Mouse (Mus musculus) heart, embryonic 11.5 days (tissue): ENCODE measurements around the gene Gabarapl2. TPM values are rescaled to one million over a fixed set of nuclear protein-coding genes. Genes with fewer than 3 reads are reported as not detected.

Experiments
- ATAC-seq: fragments of 200-750 bp; cut with Nextera tagmentation; replicated peaks from 2 replicates; pipeline ENCODE4 v1.8.0; 2017; ENCODE audit warnings: moderate library complexity; ENCODE audit not compliant: insufficient number of reproducible peaks, low FRiP score, low TSS enrichment
- H3K27ac ChIP-seq: fragments of 300-500 bp; sonication (generic); 2 replicates; pipeline ENCODE4 v1.5.1; 2014; ENCODE audit warnings: mild to moderate bottlenecking, low read depth, low read length
- H3K27me3 ChIP-seq: fragments of 300-500 bp; sonication (generic); 2 replicates; pipeline ENCODE4 v1.6.1; 2014; ENCODE audit warnings: mild to moderate bottlenecking, low read length, mixed read lengths; ENCODE audit not compliant: control insufficient read depth, insufficient read depth
- H3K36me3 ChIP-seq: fragments of 300-500 bp; sonication (generic); 2 replicates; pipeline ENCODE4 v1.6.1; 2014; ENCODE audit warnings: mild to moderate bottlenecking, low read length, moderate library complexity, mixed read lengths; ENCODE audit not compliant: control insufficient read depth, insufficient read depth
- H3K4me1 ChIP-seq: fragments of 300-500 bp; sonication (generic); 2 replicates; pipeline ENCODE4 v1.6.1; 2014; ENCODE audit warnings: low read length; ENCODE audit not compliant: control insufficient read depth, insufficient read depth
- H3K4me2 ChIP-seq: fragments of 300-500 bp; sonication (generic); 2 replicates; pipeline ENCODE4 v1.6.1; 2014; ENCODE audit warnings: mild to moderate bottlenecking, moderate library complexity
- H3K4me3 ChIP-seq: fragments of 300-500 bp; sonication (generic); 2 replicates; pipeline ENCODE4 v1.5.1; 2014; ENCODE audit warnings: low read depth, low read length
- H3K9ac ChIP-seq: fragments of 300-500 bp; sonication (generic); 2 replicates; pipeline ENCODE4 v1.6.1; 2014; ENCODE audit warnings: mild to moderate bottlenecking, low read depth, low read length, moderate library complexity
- H3K9me3 ChIP-seq: fragments of 300-500 bp; sonication (generic); replicated peaks from 2 replicates; pipeline ENCODE4 v1.6.1; 2016; ENCODE audit warnings: low read length; ENCODE audit not compliant: control insufficient read depth
- WGBS: fragments of 180-500 bp; shearing (Covaris S2); extraction: QIAGEN DNeasy Blood & Tissue Kit; methylation state at CpG from one replicate; pipeline ENCODE4 v1.1.7; 2014; ENCODE audit not compliant: insufficient replicate concordance; 5-methylcytosine and 5-hydroxymethylcytosine counted together
- polyA plus RNA-seq: library from polyadenylated mRNA; unstranded; fragments of >200 nt; fragmentation: Nextera tagmentation; extraction: Ambion mirVana; gene quantifications from 2 replicates; pipeline ENCODE4 v1.2.1, GENCODE M21; 2014

The Gabarapl2 gene
- polyA plus RNA-seq, 1 experiment from 2014 or later, result 177 TPM

DNA sequence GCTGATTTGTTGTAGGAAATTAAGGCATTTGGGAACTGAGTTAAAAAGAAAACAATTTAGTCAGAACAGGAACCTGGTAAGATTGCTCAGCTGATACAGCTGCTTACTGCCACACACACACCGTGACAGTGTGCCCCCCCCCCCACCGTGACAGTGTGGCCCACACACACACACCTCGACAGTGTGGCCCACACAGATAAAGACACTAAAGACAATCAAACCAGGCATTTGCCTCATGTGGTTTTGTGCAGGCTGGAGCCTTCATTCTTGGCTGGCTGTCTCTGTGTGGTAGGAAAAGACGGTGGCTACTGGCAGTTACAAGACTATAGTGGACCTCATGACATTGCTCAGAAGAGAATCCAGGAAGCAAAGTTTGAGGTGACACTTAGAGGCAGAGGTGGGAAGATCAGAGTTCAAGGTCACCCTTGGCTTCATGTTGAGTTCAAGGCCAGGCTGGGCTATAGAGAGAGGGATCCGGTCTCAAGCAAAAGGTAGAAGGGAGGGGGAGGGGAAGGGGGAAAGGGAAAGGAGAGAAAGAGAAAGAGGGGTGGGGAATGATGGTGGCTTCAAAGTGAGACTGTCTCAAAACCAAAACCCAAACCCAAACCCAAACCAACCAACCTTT is 26.9 kb downstream of the Gabarapl2 start:
- no peak for ATAC-seq
- no peak overlapping the region for H3K27ac ChIP-seq
- H3K9ac ChIP-seq, result no peak overlapping the region
- WGBS, result 63% methylated on average over 5 of the region's 5 CpGs
- H3K27me3 ChIP-seq, result no peaks in the 10 kb centered on the region
- no peaks in the 10 kb centered on the region for H3K9me3 ChIP-seq
- peaks cover 10% of the 10 kb centered on the region for H3K4me1 ChIP-seq
- peaks cover 4% of the 10 kb centered on the region for H3K36me3 ChIP-seq
- H3K4me2 ChIP-seq, result no peak overlapping the region
- no peak overlapping the region for H3K4me3 ChIP-seq

- Histone ChIP-seq H3K9ac (no peak overlapping the region), H3K27ac (no peak overlapping the region), H3K27me3 (no peaks in the 10 kb centered on the region), H3K9me3 (no peaks in the 10 kb centered on the region), H3K4me2 (no peak overlapping the region), H3K36me3 (peaks cover 4% of the 10 kb centered on the region), H3K4me3 (no peak overlapping the region), H3K4me1 (no peaks in the 10 kb centered on the region)
- WGBS, result 85% methylated on average over 10 of the region's 10 CpGs
- ATAC-seq, result no peak
Observed at GRCm38 (mm10) chr8:111968541-111968940, 28.0 kb downstream of the Gabarapl2 start.

DNA sequence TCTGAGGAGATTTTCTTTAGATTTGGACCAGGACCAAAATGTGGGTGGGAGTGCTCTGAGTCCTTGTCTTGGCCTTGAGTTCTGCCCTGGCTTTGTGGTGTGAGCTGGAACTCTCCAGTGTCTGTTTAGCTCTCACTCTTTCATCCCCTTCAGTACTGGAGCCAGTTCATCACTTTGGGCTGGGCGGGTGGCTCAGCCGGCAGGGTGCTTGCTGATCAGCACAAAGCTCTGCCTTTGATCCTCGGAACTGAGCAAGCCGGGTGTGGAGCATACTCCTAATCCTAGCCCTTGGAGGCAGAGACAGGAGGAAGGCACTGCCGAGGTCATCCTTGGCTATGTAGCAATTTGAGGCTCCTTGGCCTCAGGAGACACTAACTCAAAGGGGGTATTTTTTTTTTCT is 28.5 kb downstream of the Gabarapl2 start:
- no peak overlapping the region for H3K27ac ChIP-seq
- 52% methylated on average over 5 of the region's 5 CpGs for WGBS
- no peak overlapping the region for H3K4me2 ChIP-seq
- no peak overlapping the region for H3K4me3 ChIP-seq
- peaks cover 5% of the 10 kb centered on the region for H3K36me3 ChIP-seq
- ATAC-seq, result no peak
- H3K4me1 ChIP-seq, result no peaks in the 10 kb centered on the region
- no peak overlapping the region for H3K9ac ChIP-seq
- no peaks in the 10 kb centered on the region for H3K9me3 ChIP-seq
- no peaks in the 10 kb centered on the region for H3K27me3 ChIP-seq

DNA sequence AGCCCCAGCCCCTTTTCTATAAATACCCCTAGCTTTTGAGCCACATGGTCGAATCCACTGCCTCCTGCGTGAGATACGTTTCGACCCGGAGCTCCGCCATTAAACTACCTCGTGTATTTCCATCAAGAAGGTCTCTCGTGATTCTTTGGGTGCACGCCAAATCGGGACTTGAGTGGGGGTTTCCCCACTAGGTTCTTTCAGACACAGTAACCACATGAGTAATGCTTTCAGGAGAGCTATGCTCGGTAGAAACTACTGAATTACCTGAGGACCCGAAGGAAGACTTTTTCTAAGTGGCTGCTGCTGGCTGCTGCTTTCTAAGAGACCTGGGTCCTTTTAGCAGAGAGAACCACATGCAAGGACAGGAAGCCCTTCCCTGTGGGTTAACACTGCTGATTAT is 33.6 kb downstream of the Gabarapl2 start:
- WGBS, result 95% methylated on average over 12 of the region's 12 CpGs
- Histone ChIP-seq H3K27me3 (no peaks in the 10 kb centered on the region), H3K27ac (no peak overlapping the region), H3K36me3 (peaks cover 15% of the 10 kb centered on the region), H3K4me2 (no peak overlapping the region), H3K9ac (no peak overlapping the region), H3K9me3 (no peaks in the 10 kb centered on the region), H3K4me1 (no peaks in the 10 kb centered on the region), H3K4me3 (no peak overlapping the region)
- ATAC-seq, result no peak

DNA sequence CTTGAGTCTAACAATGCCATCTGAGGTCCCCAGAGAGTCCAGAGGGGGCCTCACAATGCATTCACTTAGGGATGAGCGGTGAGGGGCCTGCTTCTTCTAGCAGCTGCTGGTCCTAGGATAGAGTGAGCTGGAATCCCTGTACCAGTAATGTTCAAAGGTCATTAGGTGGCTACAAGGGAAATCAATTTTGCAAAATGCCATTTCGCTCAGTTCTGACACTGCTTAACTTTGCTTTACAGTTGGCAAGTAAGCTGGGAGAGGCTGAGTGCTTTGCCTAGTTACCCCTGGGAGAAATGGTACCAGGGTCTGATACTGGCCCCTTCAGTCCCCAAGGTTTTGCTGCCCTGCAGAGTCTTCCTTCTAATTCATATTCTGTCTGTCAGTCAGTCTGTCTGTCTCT is 35.2 kb downstream of the Gabarapl2 start:
- Histone ChIP-seq H3K4me1 (no peaks in the 10 kb centered on the region), H3K36me3 (peaks cover 15% of the 10 kb centered on the region), H3K9me3 (no peaks in the 10 kb centered on the region), H3K27me3 (no peaks in the 10 kb centered on the region), H3K9ac (no peak overlapping the region), H3K4me3 (no peak overlapping the region), H3K4me2 (no peak overlapping the region), H3K27ac (no peak overlapping the region)
- no peak for ATAC-seq
- 90% methylated on average over 2 of the region's 2 CpGs for WGBS

GRCm38 (mm10) chr8:111976326-111976725 is 35.8 kb downstream of the Gabarapl2 start:
- Histone ChIP-seq H3K4me1 (no peaks in the 10 kb centered on the region), H3K4me2 (no peak overlapping the region), H3K36me3 (peaks cover 13% of the 10 kb centered on the region), H3K27me3 (no peaks in the 10 kb centered on the region), H3K9me3 (no peaks in the 10 kb centered on the region), H3K27ac (no peak overlapping the region), H3K9ac (no peak overlapping the region), H3K4me3 (no peak overlapping the region)
- WGBS, result 69% methylated on average over 2 of the region's 2 CpGs
- no peak for ATAC-seq

DNA sequence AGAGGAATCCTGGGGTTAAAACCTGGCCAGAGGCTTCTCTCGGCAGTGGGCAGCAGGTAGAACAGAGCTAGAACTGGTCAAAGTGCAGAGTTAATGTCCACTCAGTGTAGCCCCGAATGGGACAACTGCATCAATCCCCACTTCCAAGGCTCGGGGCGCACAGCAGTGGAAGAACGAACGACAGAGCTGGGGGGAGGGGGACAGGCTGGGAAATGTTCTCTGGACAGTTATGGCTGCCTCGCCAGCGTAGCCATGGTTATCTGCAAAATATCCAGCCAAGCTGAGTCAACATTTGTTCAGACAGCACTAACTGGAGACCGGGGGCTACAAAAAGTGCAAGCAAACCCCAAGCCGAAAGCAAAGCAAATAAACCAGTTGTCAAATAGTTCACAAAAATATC is 37.6 kb downstream of the Gabarapl2 start:
- peaks cover 19% of the 10 kb centered on the region for H3K36me3 ChIP-seq
- no peaks in the 10 kb centered on the region for H3K4me1 ChIP-seq
- no peak for ATAC-seq
- no peak overlapping the region for H3K9ac ChIP-seq
- no peak overlapping the region for H3K4me2 ChIP-seq
- no peak overlapping the region for H3K4me3 ChIP-seq
- 73% methylated on average over 10 of the region's 10 CpGs for WGBS
- no peak overlapping the region for H3K27ac ChIP-seq
- H3K9me3 ChIP-seq, result no peaks in the 10 kb centered on the region
- no peaks in the 10 kb centered on the region for H3K27me3 ChIP-seq

- H3K9me3 ChIP-seq, result no peaks in the 10 kb centered on the region
- WGBS, result 77% methylated on average over 7 of the region's 7 CpGs
- ATAC-seq, result no peak
- H3K4me1 ChIP-seq, result 0 out of 2 replicates have a peak, but pooled peaks cover 4% of the 10 kb centered on the region
- H3K4me2 ChIP-seq, result no peak overlapping the region
- H3K36me3 ChIP-seq, result peaks cover 15% of the 10 kb centered on the region
- no peak overlapping the region for H3K4me3 ChIP-seq
- H3K27me3 ChIP-seq, result no peaks in the 10 kb centered on the region
- H3K9ac ChIP-seq, result no peak overlapping the region
- no peak overlapping the region for H3K27ac ChIP-seq
Observed at GRCm38 (mm10) chr8:111982116-111982515, 41.6 kb downstream of the Gabarapl2 start.

DNA sequence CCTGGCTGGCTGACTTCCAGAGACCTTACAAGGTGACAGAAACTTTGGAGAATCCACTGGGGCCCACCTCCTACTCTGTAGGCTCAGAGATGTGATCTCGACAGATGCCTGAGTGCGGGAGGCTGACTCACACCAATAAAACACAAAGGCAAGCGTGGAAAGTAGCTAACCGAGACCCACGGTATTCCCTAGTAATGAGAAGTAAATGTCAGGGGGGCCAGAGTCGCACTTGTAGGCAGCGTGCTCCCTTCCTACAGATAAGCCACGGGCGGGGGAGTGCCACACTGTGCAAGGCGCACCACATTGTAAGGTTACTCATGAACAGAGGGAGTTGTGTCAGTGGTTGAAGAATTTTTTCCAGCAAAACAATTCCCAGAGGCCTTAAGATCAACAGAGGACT is 44.0 kb downstream of the Gabarapl2 start:
- Histone ChIP-seq H3K4me3 (no peak overlapping the region), H3K36me3 (peaks cover 20% of the 10 kb centered on the region), H3K9ac (no peak overlapping the region), H3K27ac (no peak overlapping the region), H3K27me3 (no peaks in the 10 kb centered on the region), H3K9me3 (no peaks in the 10 kb centered on the region), H3K4me2 (no peak overlapping the region), H3K4me1 (0 out of 2 replicates have a peak, but pooled peaks cover 4% of the 10 kb centered on the region)
- 53% methylated on average over 10 of the region's 10 CpGs for whole genome bisulfite sequencing
- peak; percentile 57; the same call in 1 of the 2 replicates for ATAC-seq
